Mouse (Mus musculus) heart, embryonic 14.5 days (tissue): Measurements from ENCODE around the gene Hoxc13. TPM values are rescaled to one million over a fixed set of nuclear protein-coding genes. Genes with fewer than 3 reads are reported as not detected.

Source experiments
- ATAC-seq: fragments of 200-750 bp; cut with Nextera tagmentation; 2 replicates; pipeline ENCODE4 v1.8.0; 2017; ENCODE audit warnings: low read depth, moderate TSS enrichment; ENCODE audit not compliant: insufficient number of reproducible peaks, insufficient read depth, low FRiP score
- H3K27ac ChIP-seq, 2 experiments: fragments of 200-500 bp in 1 of 2; fragments of 300-500 bp in 1 of 2; sonication (generic) in 1 of 2; replicated peaks in 1 of 2; 2 replicates each; pipeline ENCODE4 v1.5.1; 2012 to 2014; ENCODE audit warnings: low read depth in 2 of 2, low read length in 2 of 2, control low read depth in 1 of 2, mild to moderate bottlenecking in 1 of 2, mixed read lengths in 1 of 2; ENCODE audit not compliant: control insufficient read depth in 1 of 2, insufficient read depth in 1 of 2
- H3K27me3 ChIP-seq: fragments of 300-500 bp; sonication (generic); 2 replicates; pipeline ENCODE4 v1.6.1; 2014; ENCODE audit warnings: mild to moderate bottlenecking, low read length, control low read depth; ENCODE audit not compliant: control insufficient read depth, insufficient read depth
- H3K36me3 ChIP-seq: fragments of 300-500 bp; sonication (generic); 2 replicates; pipeline ENCODE4 v1.6.1; 2014; ENCODE audit warnings: mild to moderate bottlenecking, control low read depth, low read length, mixed read lengths; ENCODE audit not compliant: control insufficient read depth, insufficient read depth
- H3K4me1 ChIP-seq, 2 experiments: fragments of 200-500 bp in 1 of 2; fragments of 300-500 bp in 1 of 2; sonication (generic) in 1 of 2; 2 replicates each; pipeline ENCODE4 v1.6.1; 2012 to 2014; ENCODE audit warnings: low read length in 2 of 2, control low read depth in 1 of 2, mixed read lengths in 1 of 2; ENCODE audit not compliant: control insufficient read depth in 2 of 2, insufficient read depth in 2 of 2
- H3K4me2 ChIP-seq: fragments of 300-500 bp; sonication (generic); 2 replicates; pipeline ENCODE4 v1.6.1; 2014; ENCODE audit warnings: mild to moderate bottlenecking, low read length
- H3K4me3 ChIP-seq, 2 experiments: fragments of 200-500 bp in 1 of 2; fragments of 300-500 bp in 1 of 2; sonication (generic) in 1 of 2; 2 replicates each; pipeline ENCODE4 v1.5.1; 2012 to 2014; ENCODE audit warnings: low read length in 2 of 2, mild to moderate bottlenecking in 2 of 2, control low read depth in 1 of 2, low read depth in 1 of 2, moderate library complexity in 1 of 2; ENCODE audit not compliant: control insufficient read depth in 1 of 2, insufficient read depth in 1 of 2
- H3K9ac ChIP-seq: fragments of 300-500 bp; sonication (generic); 2 replicates; pipeline ENCODE4 v1.6.1; 2014; ENCODE audit warnings: mild to moderate bottlenecking, low read length
- H3K9me3 ChIP-seq: fragments of 300-500 bp; sonication (generic); 2 replicates; pipeline ENCODE4 v1.6.1; 2016; ENCODE audit warnings: low read length, control low read depth; ENCODE audit not compliant: control insufficient read depth
- WGBS: fragments of 180-500 bp; shearing (Covaris S2); extraction: QIAGEN DNeasy Blood & Tissue Kit; methylation state at CpG from one replicate; pipeline ENCODE4 v1.1.7; 2014; 5-methylcytosine and 5-hydroxymethylcytosine counted together
- polyA plus RNA-seq: library from polyadenylated mRNA; unstranded; fragments of >200 nt; fragmentation: Nextera tagmentation; extraction: Ambion mirVana; gene quantifications from 2 replicates; pipeline ENCODE4 v1.2.1, GENCODE M21; 2014

Hoxc13 gene
- polyA plus RNA-seq, 1 experiment from 2014 or later = not detected

- no peaks in the 10 kb centered on the region for H3K4me1 ChIP-seq
- peaks cover 97% of the 10 kb centered on the region for H3K27me3 ChIP-seq
- H3K4me2 ChIP-seq = no peak overlapping the region
- under 1% methylated on average over 19 of the region's 19 CpGs for WGBS
- no peak overlapping the region for H3K27ac ChIP-seq
- no peak for ATAC-seq
- no peaks in the 10 kb centered on the region for H3K36me3 ChIP-seq
- H3K4me3 ChIP-seq = no peak overlapping the region
- no peak overlapping the region for H3K9ac ChIP-seq
- no peaks in the 10 kb centered on the region for H3K9me3 ChIP-seq
Observed at GRCm38 (mm10) chr15:102913038-102913585, 7.8 kb upstream of the Hoxc13 start.

GRCm38 (mm10) chr15:102917972-102918572 lies 2.8 kb upstream of the Hoxc13 start:
- no peak for ATAC-seq
- peaks cover 99% of the 10 kb centered on the region for H3K27me3 ChIP-seq
- H3K36me3 ChIP-seq = no peaks in the 10 kb centered on the region
- no peak overlapping the region for H3K4me2 ChIP-seq
- no peaks in the 10 kb centered on the region for H3K9me3 ChIP-seq
- 1% methylated on average over 20 of the region's 20 CpGs for WGBS
- no peak overlapping the region for H3K9ac ChIP-seq
- H3K27ac ChIP-seq = no peak overlapping the region
- peaks cover 3 to 7% of the 10 kb centered on the region in 2 experiments; a peak in 2 of 4 replicates for H3K4me1 ChIP-seq
- no peak overlapping the region for H3K4me3 ChIP-seq

- no peak overlapping the region for H3K27ac ChIP-seq
- no peaks in the 10 kb centered on the region for H3K36me3 ChIP-seq
- WGBS = 2% methylated on average over 7 of the region's 7 CpGs
- H3K9ac ChIP-seq = no peak overlapping the region
- H3K4me3 ChIP-seq = no peak overlapping the region
- ATAC-seq = no peak
- peaks cover 3 to 7% of the 10 kb centered on the region in 2 experiments; a peak in 2 of 4 replicates for H3K4me1 ChIP-seq
- H3K9me3 ChIP-seq = no peaks in the 10 kb centered on the region
- peaks cover 99% of the 10 kb centered on the region for H3K27me3 ChIP-seq
- H3K4me2 ChIP-seq = no peak overlapping the region
Observed at GRCm38 (mm10) chr15:102918611-102919265, 2.2 kb upstream of the Hoxc13 start.

- H3K27ac ChIP-seq = no peak overlapping the region
- H3K9ac ChIP-seq = no peak overlapping the region
- WGBS = 7% methylated on average over 12 of the region's 12 CpGs
- peaks cover 99% of the 10 kb centered on the region for H3K27me3 ChIP-seq
- H3K4me2 ChIP-seq = no peak overlapping the region
- H3K4me3 ChIP-seq = no peak overlapping the region
- ATAC-seq = no peak
- H3K4me1 ChIP-seq = peaks cover 3 to 7% of the 10 kb centered on the region in 2 experiments; a peak in 2 of 4 replicates
- no peaks in the 10 kb centered on the region for H3K9me3 ChIP-seq
- no peaks in the 10 kb centered on the region for H3K36me3 ChIP-seq
Observed at GRCm38 (mm10) chr15:102919336-102920180, 1.3 kb upstream of the Hoxc13 start.

DNA sequence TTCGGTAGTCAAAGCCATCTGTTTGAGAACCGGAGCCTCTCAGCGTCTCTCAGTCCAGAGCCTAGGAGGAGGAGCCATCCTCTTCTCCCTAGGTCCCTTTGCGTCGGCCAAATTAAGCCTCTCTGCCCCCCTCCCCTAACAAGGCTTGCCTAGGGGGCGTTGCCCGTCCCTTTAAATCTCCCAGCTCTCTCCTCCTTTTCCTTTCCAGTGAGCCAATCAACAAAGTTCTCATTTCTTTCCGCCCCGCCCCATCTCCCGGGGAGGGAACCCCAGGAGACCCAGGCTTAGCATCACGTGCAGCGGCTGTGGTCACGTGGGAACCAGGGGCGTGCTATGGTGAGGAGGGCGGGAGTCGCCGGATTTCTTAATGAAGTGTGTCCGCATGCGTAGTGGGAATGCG lies 284 bp upstream of the Hoxc13 start:
- H3K27me3 ChIP-seq = peaks cover 100% of the 10 kb centered on the region
- H3K4me2 ChIP-seq = peak overlapping the region; percentile 52
- H3K36me3 ChIP-seq = no peaks in the 10 kb centered on the region
- H3K27ac ChIP-seq = no peak overlapping the region
- no peak overlapping the region for H3K9ac ChIP-seq
- WGBS = under 1% methylated on average over 20 of the region's 20 CpGs
- peaks cover 3 to 7% of the 10 kb centered on the region in 2 experiments; a peak in 2 of 4 replicates for H3K4me1 ChIP-seq
- no peaks in the 10 kb centered on the region for H3K9me3 ChIP-seq
- peak overlapping the region in 1 of 2 experiments; percentile 24; a peak in 2 of 4 replicates for H3K4me3 ChIP-seq
- ATAC-seq = no peak

DNA sequence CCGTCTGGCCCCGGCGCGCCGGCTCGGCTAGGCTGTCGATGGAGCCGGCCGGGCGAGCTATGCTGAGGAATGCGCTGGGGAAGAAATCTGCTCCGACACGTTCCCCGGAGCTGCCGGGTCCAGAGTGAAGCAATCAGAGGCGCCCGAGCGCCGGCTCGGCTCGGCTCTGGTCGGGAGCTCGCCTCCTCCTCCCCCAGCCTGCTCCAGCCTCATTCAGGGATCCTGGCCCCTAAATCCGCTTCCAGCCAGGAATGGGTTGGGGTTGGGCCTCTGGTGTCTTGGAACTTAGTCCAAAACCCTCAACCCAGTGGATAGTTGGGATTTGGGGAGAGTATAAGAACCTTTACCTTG lies 1.1 kb downstream of the Hoxc13 start:
- Histone ChIP-seq H3K27me3 (peaks cover 100% of the 10 kb centered on the region), H3K27ac (no peak overlapping the region), H3K4me3 (peak overlapping the region in 1 of 2 experiments; percentile 24; a peak in 1 of 4 replicates), H3K9ac (no peak overlapping the region), H3K9me3 (no peaks in the 10 kb centered on the region), H3K36me3 (no peaks in the 10 kb centered on the region), H3K4me2 (no peak overlapping the region), H3K4me1 (peaks cover 3 to 7% of the 10 kb centered on the region in 2 experiments; a peak in 2 of 4 replicates)
- no peak for ATAC-seq
- WGBS = under 1% methylated on average over 24 of the region's 24 CpGs
